Mouse (Mus musculus): ENCODE data around the gene Cycs. TPM values are rescaled to one million over a fixed set of nuclear protein-coding genes. Genes with fewer than 3 reads are reported as not detected.
A peak's percentile ranks its signal among the peaks of the same experiment; 100 is the strongest.

Cycs gene
- polyA plus RNA-seq (2011; ENCODE audit: insufficient read length, low read depth, missing spikeins): 11.0 and 16.8 TPM in 2 replicates

- peak within 1 kb of the TSS; percentile 90 for H3K4me3 ChIP-seq (ENCODE audit: insufficient read depth, low read length)
- peak within 1 kb of the TSS; percentile 12 for H3K27ac ChIP-seq (ENCODE audit: insufficient read depth, low read length)
- TF ChIP-seq CTCF (IDR thresholded peaks at IDR 0.05; ENCODE audit: borderline replicate concordance, insufficient read depth, low read length): 0 out of 2 replicates have a peak, but pooled peaks have one; percentile 4
- TF ChIP-seq POLR2A (IDR thresholded peaks at IDR 0.05; ENCODE audit: low read depth, low read length): peak; percentile 90
Measured at GRCm38 (mm10) chr6:50566141-50566996, at the start of gene Cycs. TSS of gene Cycs (minus strand) at chr6:50566538.

GRCm38 (mm10) chr6:50601620-50602019, 35.3 kb upstream of the Cycs start:
- Histone ChIP-seq H3K4me3 (ENCODE audit: insufficient read depth, low read length) (no peak overlapping the region), H3K4me1 (ENCODE audit: control insufficient read depth, insufficient read depth, low read length) (no peaks in the 10 kb centered on the region), H3K27ac (ENCODE audit: insufficient read depth, low read length) (no peak overlapping the region)
- TF ChIP-seq POLR2A (IDR thresholded peaks at IDR 0.05; ENCODE audit: low read depth, low read length) (no peak), CTCF (IDR thresholded peaks at IDR 0.05; ENCODE audit: borderline replicate concordance, insufficient read depth, low read length) (peak; percentile 82)

More at GRCm38 (mm10) chr6:50566141-50566996, at the start of gene Cycs:
- no peaks in the 10 kb centered on the region; the same call in 1 of the 2 replicates for H3K4me1 ChIP-seq (ENCODE audit: control insufficient read depth, insufficient read depth, low read length)

DNA sequence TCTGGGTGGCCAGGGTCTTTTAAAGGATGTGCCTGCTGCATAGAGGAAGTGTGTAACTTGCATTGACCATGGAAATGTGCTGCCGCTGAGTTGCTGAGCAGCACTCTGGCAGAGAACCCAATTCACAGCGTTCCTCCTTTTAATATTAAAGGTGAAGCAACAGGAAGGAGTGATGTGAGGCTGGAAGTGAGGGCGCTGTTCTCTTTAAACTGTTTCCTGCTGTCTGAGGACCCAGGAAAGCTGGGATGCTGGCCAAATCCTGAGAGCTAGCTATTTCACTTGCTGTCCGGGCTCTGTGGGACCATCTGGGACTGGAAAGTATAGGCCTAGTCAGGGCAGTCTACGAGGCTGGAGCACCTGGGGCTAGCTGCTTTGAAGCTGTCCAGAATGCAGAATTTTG, 32.2 kb upstream of the Cycs start:
- Histone ChIP-seq H3K4me3 (ENCODE audit: insufficient read depth, low read length) (no peak overlapping the region), H3K4me1 (ENCODE audit: control insufficient read depth, insufficient read depth, low read length) (no peaks in the 10 kb centered on the region), H3K27ac (ENCODE audit: insufficient read depth, low read length) (no peak overlapping the region)
- TF ChIP-seq POLR2A (IDR thresholded peaks at IDR 0.05; ENCODE audit: low read depth, low read length): no peak
- TF ChIP-seq CTCF (IDR thresholded peaks at IDR 0.05; ENCODE audit: borderline replicate concordance, insufficient read depth, low read length): no peak

DNA sequence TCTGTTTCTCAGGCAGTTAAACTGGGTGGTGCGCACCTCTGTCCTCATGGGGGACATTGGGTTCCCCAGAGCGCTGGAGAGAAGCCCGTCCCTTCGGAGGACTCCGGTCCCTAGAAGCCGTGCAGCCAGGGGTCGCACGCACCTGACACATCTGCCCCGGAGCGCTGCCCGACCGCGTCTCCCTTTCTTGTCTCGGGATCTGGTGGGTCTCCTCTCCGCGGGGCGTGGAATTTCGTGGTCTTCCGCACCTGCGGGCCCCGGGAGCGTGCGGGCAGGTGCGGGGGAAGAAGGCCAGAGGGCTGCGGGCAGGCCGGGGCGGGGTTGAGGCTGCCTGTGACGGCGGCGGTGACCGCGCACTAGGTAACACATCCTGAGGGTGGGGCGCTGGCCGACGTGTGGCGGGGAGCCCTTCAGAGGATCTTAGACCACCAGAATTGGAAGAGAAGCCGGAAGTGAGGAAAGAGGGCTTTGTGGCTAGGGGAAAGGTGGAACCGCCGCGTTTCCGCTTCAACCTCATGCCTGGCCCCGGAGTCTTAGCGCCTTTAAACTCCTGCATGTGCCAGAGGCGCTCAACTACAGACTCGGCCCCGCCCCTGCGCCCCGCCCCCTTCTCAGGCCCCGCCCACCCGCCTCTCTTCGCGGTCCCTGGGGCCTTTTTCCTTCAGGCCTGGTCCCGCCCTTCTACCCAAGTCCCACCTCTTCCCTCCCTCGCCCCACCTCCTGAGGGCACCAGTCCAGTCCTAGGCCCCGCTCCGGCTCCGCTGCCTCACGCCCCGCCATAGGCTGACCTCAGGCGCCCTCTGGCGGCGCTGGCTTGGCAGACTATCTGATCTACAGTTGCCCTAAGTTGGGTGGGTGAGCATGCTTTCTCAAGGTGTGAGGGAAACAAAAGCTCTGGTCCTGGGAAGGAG, 30.2 kb upstream of the Cycs start, which contains the start of gene 4921507P07Rik:
TSS of gene 4921507P07Rik (minus strand) at position 332 of the 911 bp plus-strand sequence.
- Histone ChIP-seq H3K27ac (ENCODE audit: insufficient read depth, low read length) (no peak within 1 kb of the TSS), H3K4me3 (ENCODE audit: insufficient read depth, low read length) (peak within 1 kb of the TSS; percentile 48)

DNA sequence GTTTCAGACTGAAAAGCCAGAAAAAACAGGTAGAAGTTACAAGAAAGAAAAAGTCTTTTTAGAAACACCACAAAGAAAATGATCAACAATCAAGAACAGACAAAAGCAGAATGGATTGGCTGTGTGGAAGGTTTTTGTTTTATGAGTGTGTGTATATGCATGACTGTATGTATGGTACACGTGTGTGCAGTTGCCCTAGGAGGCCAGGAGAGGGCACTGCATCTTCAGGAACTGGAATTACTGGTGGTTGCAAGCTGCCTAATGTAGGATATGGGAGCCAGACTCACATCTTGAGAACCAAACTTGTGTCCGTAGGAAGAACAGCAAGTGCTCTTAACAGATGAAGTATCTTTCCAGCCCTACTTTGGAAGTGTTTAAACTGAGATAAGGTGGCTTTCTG, 28.0 kb upstream of the Cycs start:
- TF ChIP-seq CTCF (IDR thresholded peaks at IDR 0.05; ENCODE audit: borderline replicate concordance, insufficient read depth, low read length) (no peak), POLR2A (IDR thresholded peaks at IDR 0.05; ENCODE audit: low read depth, low read length) (no peak)
- H3K4me3 ChIP-seq (ENCODE audit: insufficient read depth, low read length): no peak overlapping the region
- no peak overlapping the region for H3K27ac ChIP-seq (ENCODE audit: insufficient read depth, low read length)

More for the DNA sequence above, 30.2 kb upstream of the Cycs start, which contains the start of gene 4921507P07Rik:
- TF ChIP-seq POLR2A (IDR thresholded peaks at IDR 0.05; ENCODE audit: low read depth, low read length) (peak; percentile 33; the same call in 1 of the 2 replicates), CTCF (IDR thresholded peaks at IDR 0.05; ENCODE audit: borderline replicate concordance, insufficient read depth, low read length) (peak; percentile 69)
- H3K4me1 ChIP-seq (ENCODE audit: control insufficient read depth, insufficient read depth, low read length): no peaks in the 10 kb centered on the region

GRCm38 (mm10) chr6:50593334-50593845, 27.1 kb upstream of the Cycs start:
- Histone ChIP-seq H3K27ac (ENCODE audit: insufficient read depth, low read length) (no peak overlapping the region), H3K4me1 (ENCODE audit: control insufficient read depth, insufficient read depth, low read length) (no peaks in the 10 kb centered on the region), H3K4me3 (ENCODE audit: insufficient read depth, low read length) (no peak overlapping the region)
- no peak for TF ChIP-seq POLR2A (IDR thresholded peaks at IDR 0.05; ENCODE audit: low read depth, low read length)
- TF ChIP-seq CTCF (IDR thresholded peaks at IDR 0.05; ENCODE audit: borderline replicate concordance, insufficient read depth, low read length): peak; percentile 11; the same call in 1 of the 2 replicates

More for the DNA sequence above, 28.0 kb upstream of the Cycs start:
- H3K4me1 ChIP-seq (ENCODE audit: control insufficient read depth, insufficient read depth, low read length): no peaks in the 10 kb centered on the region

GRCm38 (mm10) chr6:50590234-50590633, 23.9 kb upstream of the Cycs start:
- no peak overlapping the region for H3K27ac ChIP-seq (ENCODE audit: insufficient read depth, low read length)
- no peak overlapping the region for H3K4me3 ChIP-seq (ENCODE audit: insufficient read depth, low read length)
- TF ChIP-seq POLR2A (IDR thresholded peaks at IDR 0.05; ENCODE audit: low read depth, low read length): no peak
- TF ChIP-seq CTCF (IDR thresholded peaks at IDR 0.05; ENCODE audit: borderline replicate concordance, insufficient read depth, low read length): no peak
- no peaks in the 10 kb centered on the region for H3K4me1 ChIP-seq (ENCODE audit: control insufficient read depth, insufficient read depth, low read length)

DNA sequence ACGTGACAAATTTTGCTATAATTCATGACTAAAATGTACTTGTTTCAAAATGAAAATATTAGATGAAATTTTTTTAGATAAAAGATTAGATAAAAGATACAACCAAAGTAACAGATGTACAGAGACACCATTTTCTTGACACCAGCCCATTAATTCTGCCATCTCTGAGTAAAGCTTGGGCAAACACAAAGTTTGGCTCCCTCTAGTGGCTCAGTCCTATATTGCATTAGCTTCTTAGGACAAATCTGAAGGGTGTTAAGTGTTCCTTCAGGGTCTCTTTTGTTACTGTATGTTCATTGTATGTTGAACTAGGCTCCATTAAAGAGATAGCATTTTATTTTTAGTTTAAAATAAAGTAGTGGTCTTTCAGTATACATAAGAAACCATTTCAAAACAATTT, 21.9 kb upstream of the Cycs start:
- TF ChIP-seq POLR2A (IDR thresholded peaks at IDR 0.05; ENCODE audit: low read depth, low read length): no peak
- Histone ChIP-seq H3K4me3 (ENCODE audit: insufficient read depth, low read length) (no peak overlapping the region), H3K27ac (ENCODE audit: insufficient read depth, low read length) (no peak overlapping the region), H3K4me1 (ENCODE audit: control insufficient read depth, insufficient read depth, low read length) (no peaks in the 10 kb centered on the region)

DNA sequence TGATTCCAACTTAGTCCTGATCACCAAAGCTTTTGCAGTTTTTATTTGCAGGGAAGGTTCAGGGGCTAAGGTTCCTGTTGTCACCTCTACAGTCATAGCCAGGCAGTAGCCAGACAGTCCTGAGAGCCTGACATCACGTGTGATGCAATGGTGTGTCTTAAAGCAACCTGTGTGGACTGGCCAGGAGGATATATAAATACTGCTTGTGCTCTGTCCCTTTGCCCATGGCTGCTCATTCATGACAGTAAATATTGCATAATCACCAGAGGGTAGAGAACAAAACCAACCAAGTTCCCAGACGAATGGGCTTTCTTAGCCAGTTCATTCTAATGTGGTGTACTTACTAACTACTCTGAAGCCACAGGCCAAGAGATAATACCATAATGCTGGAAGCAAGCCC, 21.1 kb upstream of the Cycs start:
- TF ChIP-seq CTCF (IDR thresholded peaks at IDR 0.05; ENCODE audit: borderline replicate concordance, insufficient read depth, low read length) (no peak), POLR2A (IDR thresholded peaks at IDR 0.05; ENCODE audit: low read depth, low read length) (no peak)
- Histone ChIP-seq H3K4me1 (ENCODE audit: control insufficient read depth, insufficient read depth, low read length) (no peaks in the 10 kb centered on the region), H3K27ac (ENCODE audit: insufficient read depth, low read length) (no peak overlapping the region), H3K4me3 (ENCODE audit: insufficient read depth, low read length) (no peak overlapping the region)
